Mouse (Mus musculus) forebrain, embryonic 13.5 days (tissue): Measurements from ENCODE around the gene Ddx43. TPM values are rescaled to one million over a fixed set of nuclear protein-coding genes. Genes with fewer than 3 reads are reported as not detected.

Source experiments
- ATAC-seq: fragments of 200-750 bp; cut with Nextera tagmentation; 2 replicates; pipeline ENCODE4 v1.8.0; 2017
- H3K27ac ChIP-seq: fragments of 300-500 bp; sonication (generic); 2 replicates; pipeline ENCODE4 v1.5.1; 2015; ENCODE audit warnings: inconsistent platforms, mild to moderate bottlenecking, moderate library complexity
- H3K27me3 ChIP-seq: fragments of 300-500 bp; sonication (generic); 2 replicates; pipeline ENCODE4 v1.6.1; 2015; ENCODE audit warnings: mild to moderate bottlenecking, inconsistent platforms
- H3K36me3 ChIP-seq: fragments of 300-500 bp; sonication (generic); 2 replicates; pipeline ENCODE4 v1.6.1; 2015; ENCODE audit warnings: mild to moderate bottlenecking, inconsistent platforms; ENCODE audit not compliant: poor library complexity, severe bottlenecking
- H3K4me1 ChIP-seq: fragments of 300-500 bp; sonication (generic); 2 replicates; pipeline ENCODE4 v1.6.1; 2015; ENCODE audit warnings: inconsistent platforms
- H3K4me2 ChIP-seq: fragments of 300-500 bp; sonication (generic); 2 replicates; pipeline ENCODE4 v1.6.1; 2015; ENCODE audit warnings: inconsistent platforms, mild to moderate bottlenecking, moderate library complexity
- H3K4me3 ChIP-seq: fragments of 300-500 bp; sonication (generic); 2 replicates; pipeline ENCODE4 v1.5.1; 2015; ENCODE audit warnings: mild to moderate bottlenecking, inconsistent platforms
- H3K9ac ChIP-seq: fragments of 300-500 bp; sonication (generic); 2 replicates; pipeline ENCODE4 v1.6.1; 2015; ENCODE audit warnings: mild to moderate bottlenecking, inconsistent platforms
- H3K9me3 ChIP-seq: fragments of 300-500 bp; sonication (generic); replicated peaks from 2 replicates; pipeline ENCODE4 v1.6.1; 2016; ENCODE audit warnings: inconsistent platforms
- WGBS: fragments of 180-500 bp; shearing (Covaris S2); methylation state at CpG from one replicate; pipeline ENCODE4 v1.1.7; 2015; 5-methylcytosine and 5-hydroxymethylcytosine counted together
- polyA plus RNA-seq: library from polyadenylated mRNA; unstranded; fragments of >200 nt; fragmentation: Nextera tagmentation; extraction: Ambion mirVana; gene quantifications from 2 replicates; pipeline ENCODE4 v1.2.1, GENCODE M21; 2015

Gene Ddx43
- polyA plus RNA-seq, 1 experiment from 2014 or later = 0.19 TPM

- 95% methylated on average over 8 of the region's 8 CpGs for WGBS
- no peaks in the 10 kb centered on the region for H3K4me1 ChIP-seq
- no peaks in the 10 kb centered on the region for H3K27me3 ChIP-seq
- no peak for ATAC-seq
- H3K4me2 ChIP-seq = no peak overlapping the region
- H3K27ac ChIP-seq = no peak overlapping the region
- peaks cover 65% of the 10 kb centered on the region for H3K36me3 ChIP-seq
- H3K4me3 ChIP-seq = no peak overlapping the region
- no peak overlapping the region for H3K9ac ChIP-seq
- no peaks in the 10 kb centered on the region for H3K9me3 ChIP-seq
Observed at GRCm38 (mm10) chr9:78457026-78457425, 61.4 kb downstream of the Ddx43 start.

- Histone ChIP-seq H3K36me3 (peaks cover 86% of the 10 kb centered on the region), H3K9ac (no peak overlapping the region), H3K4me1 (no peaks in the 10 kb centered on the region), H3K27ac (no peak overlapping the region), H3K4me3 (no peak overlapping the region), H3K9me3 (no peaks in the 10 kb centered on the region), H3K27me3 (no peaks in the 10 kb centered on the region), H3K4me2 (no peak overlapping the region)
- ATAC-seq = no peak
- WGBS = 97% methylated on average over 4 of the region's 4 CpGs
Observed at GRCm38 (mm10) chr9:78463337-78463736, 67.8 kb downstream of the Ddx43 start.

GRCm38 (mm10) chr9:78465725-78466124 lies 70.1 kb downstream of the Ddx43 start:
- Histone ChIP-seq H3K4me3 (no peak overlapping the region), H3K9ac (no peak overlapping the region), H3K36me3 (peaks cover 87% of the 10 kb centered on the region), H3K4me2 (no peak overlapping the region), H3K9me3 (no peaks in the 10 kb centered on the region), H3K4me1 (no peaks in the 10 kb centered on the region), H3K27ac (no peak overlapping the region), H3K27me3 (no peaks in the 10 kb centered on the region)
- 91% methylated on average over 3 of the region's 3 CpGs for WGBS
- no peak for ATAC-seq

Other genes starting within 250 kb of the Ddx43 start
- 19.9 and 28.5 TPM in 2 replicates for gene Gsta4, start 213.0 kb upstream of the Ddx43 start, polyA plus RNA-seq
- gene Gsta1, start 165.1 kb upstream of the Ddx43 start, polyA plus RNA-seq = not detected in 2 replicates
- gene Gm3776, start 138.6 kb upstream of the Ddx43 start, polyA plus RNA-seq = not detected in 2 replicates
- gene Gm10639, start 105.9 kb upstream of the Ddx43 start, polyA plus RNA-seq = not detected in 2 replicates
- gene Omt2a, start 81.0 kb upstream of the Ddx43 start, polyA plus RNA-seq = not detected in 2 replicates
- not detected in 2 replicates for gene Omt2b, start 68.2 kb upstream of the Ddx43 start, polyA plus RNA-seq
- gene Gsta2, start 40.0 kb upstream of the Ddx43 start, polyA plus RNA-seq = not detected in 2 replicates
- gene Dppa5a, start 27.6 kb upstream of the Ddx43 start, polyA plus RNA-seq = 1.1 and 1.2 TPM in 2 replicates
- gene Ooep, start 17.1 kb upstream of the Ddx43 start, polyA plus RNA-seq = 6.1 and 6.3 TPM in 2 replicates
- 0.47 and 0.62 TPM in 2 replicates for gene Cgas, start 47.5 kb downstream of the Ddx43 start, polyA plus RNA-seq
- gene Mto1, start 52.4 kb downstream of the Ddx43 start, polyA plus RNA-seq = 24.9 and 26.1 TPM in 2 replicates
- 0.65 and 0.97 TPM in 2 replicates for gene Gm17324, start 53.0 kb downstream of the Ddx43 start, polyA plus RNA-seq
- 4,108 and 4,123 TPM in 2 replicates for gene Eef1a1, start 93.4 kb downstream of the Ddx43 start, polyA plus RNA-seq
- gene Slc17a5, start 192.3 kb downstream of the Ddx43 start, polyA plus RNA-seq = 15.3 and 15.8 TPM in 2 replicates
- gene Cd109, start 219.8 kb downstream of the Ddx43 start, polyA plus RNA-seq = 1.6 and 2.1 TPM in 2 replicates